Mouse (Mus musculus): Measurements from ENCODE around the gene Olfr1289.

The Olfr1289 gene

DNA sequence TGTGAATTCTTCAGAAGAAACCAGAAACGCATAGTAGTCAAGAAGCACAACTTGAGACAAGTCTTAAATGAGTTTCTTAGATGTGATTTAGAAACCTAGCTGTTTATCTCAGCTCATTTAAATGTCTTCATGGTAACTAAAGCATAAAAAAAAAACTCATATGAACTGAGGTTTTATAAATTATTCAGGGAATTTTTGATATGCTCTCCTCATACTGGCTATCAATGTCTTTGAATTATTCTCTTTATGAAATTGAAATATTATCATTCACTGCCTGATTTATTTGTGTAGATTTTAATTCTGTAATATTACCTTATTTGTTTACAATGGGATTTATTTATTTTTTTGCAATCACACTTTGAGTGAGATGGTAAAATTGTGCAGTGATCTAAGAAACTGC, at the start of gene Olfr1289:
Gene Olfr1289 (plus strand): TSS at position 301 of the 400 bp plus-strand sequence.
- DNase-seq (ENCODE audit: low spot score in 2 of 2) = no peak

GRCm38 (mm10) chr2:111448842-111449241, 31.8 kb upstream of the Olfr1289 start, which contains the start of gene Olfr1287:
Gene Olfr1287 (plus strand): TSS chr2:111449142.
- no peak for DNase-seq (ENCODE audit: low spot score in 2 of 2)

DNA sequence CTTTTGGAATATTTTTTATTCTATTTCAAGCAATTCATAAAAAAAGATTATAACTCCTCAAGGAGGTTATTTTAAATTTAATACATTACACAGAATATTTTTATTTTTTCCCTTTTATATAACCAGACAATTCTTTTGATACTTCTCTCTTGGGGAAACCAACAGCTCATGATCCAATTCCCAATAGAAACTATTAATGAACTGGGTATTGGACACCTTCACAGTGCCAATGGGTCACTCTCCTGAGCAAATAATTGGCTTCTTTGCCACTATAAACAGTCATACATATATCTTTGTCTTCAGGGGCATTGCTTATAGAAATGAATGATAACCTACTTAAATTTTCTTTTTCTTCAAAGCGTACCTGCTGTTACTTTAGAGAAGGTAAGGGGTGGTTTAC, 6.8 kb upstream of the Olfr1289 start, which contains the start of gene Olfr1288:
Gene Olfr1288 (plus strand): TSS at position 301 of the 400 bp plus-strand sequence.
- DNase-seq (ENCODE audit: low spot score in 2 of 2) = no peak

DNA sequence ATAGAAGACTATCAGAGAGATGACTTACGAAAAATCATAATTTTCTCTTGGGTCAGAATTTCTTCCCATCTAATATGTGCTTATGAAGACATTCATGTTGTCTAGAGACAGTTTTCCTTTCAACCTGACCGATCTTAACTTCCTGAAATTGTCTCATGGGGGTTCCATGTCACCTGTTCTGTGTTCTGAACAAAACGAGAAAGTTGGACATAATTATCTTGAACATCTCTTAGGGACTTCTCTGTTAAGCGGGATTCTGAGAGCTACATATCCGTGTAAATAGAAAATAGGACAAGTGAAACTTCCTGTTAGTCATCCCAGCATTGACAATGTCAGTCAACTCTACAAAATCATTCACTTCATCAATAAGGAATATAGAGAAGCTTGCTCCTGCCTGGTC, 13.1 kb downstream of the Olfr1289 start, which contains the start of gene Olfr1290:
Gene Olfr1290 (minus strand): TSS at position 101 of the 400 bp plus-strand sequence.
- DNase-seq (ENCODE audit: low spot score in 2 of 2) = no peak

DNA sequence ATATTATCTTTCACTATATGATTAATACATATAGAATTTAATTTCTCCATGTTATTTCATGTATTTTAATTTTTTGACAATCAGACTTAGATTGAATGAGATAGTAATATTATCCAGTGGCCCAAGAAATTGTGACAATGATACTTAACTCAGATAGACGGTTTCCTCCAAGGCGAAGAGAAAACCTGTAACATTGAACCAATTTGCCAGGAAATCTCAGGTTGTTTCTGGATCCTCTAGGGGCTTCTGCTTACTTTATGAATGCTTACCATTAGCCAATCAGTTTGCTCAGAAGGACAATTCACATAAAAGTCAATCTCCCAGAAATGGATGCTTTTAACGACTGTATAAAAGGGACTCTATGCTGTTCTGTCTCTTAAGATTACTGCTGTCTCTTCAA, 16.3 kb downstream of the Olfr1289 start, which contains the start of gene Olfr1291-ps1:
Gene Olfr1291-ps1 (plus strand): TSS at position 301 of the 400 bp plus-strand sequence.
- DNase-seq (ENCODE audit: low spot score in 2 of 2) = no peak

GRCm38 (mm10) chr2:111517451-111517850, 36.8 kb downstream of the Olfr1289 start:
- DNase-seq (ENCODE audit: low spot score in 2 of 2) = no peak

GRCm38 (mm10) chr2:111524903-111525302, 44.3 kb downstream of the Olfr1289 start, which contains the start of gene Olfr1293-ps:
Gene Olfr1293-ps (plus strand): TSS chr2:111525203.
- DNase-seq (ENCODE audit: low spot score in 2 of 2) = no peak
